Mouse (Mus musculus) stomach, embryonic 14.5 days (tissue): ENCODE results near the gene Tspan9. TPM values are rescaled to one million over a fixed set of nuclear protein-coding genes. Genes with fewer than 3 reads are reported as not detected.

ENCODE experiments used
- ATAC-seq: fragments of 200-750 bp; cut with Nextera tagmentation; 2 replicates; pipeline ENCODE4 v1.8.0; 2017; ENCODE audit warnings: low read depth, moderate TSS enrichment; ENCODE audit not compliant: insufficient number of reproducible peaks, insufficient read depth, low FRiP score
- H3K27ac ChIP-seq: fragments of 300-500 bp; sonication (generic); 2 replicates; pipeline ENCODE4 v1.5.1; 2014; ENCODE audit warnings: mild to moderate bottlenecking, low read length, moderate library complexity, mixed read lengths
- H3K27me3 ChIP-seq: fragments of 300-500 bp; sonication (generic); 2 replicates; pipeline ENCODE4 v1.6.1; 2014; ENCODE audit warnings: low read length, control low read depth, mixed read lengths; ENCODE audit not compliant: control insufficient read depth, insufficient read depth
- H3K36me3 ChIP-seq: fragments of 300-500 bp; sonication (generic); 2 replicates; pipeline ENCODE4 v1.6.1; 2014; ENCODE audit warnings: mild to moderate bottlenecking, control low read depth, low read length, moderate library complexity, mixed read lengths; ENCODE audit not compliant: control insufficient read depth, insufficient read depth
- H3K4me1 ChIP-seq: fragments of 300-500 bp; sonication (generic); 2 replicates; pipeline ENCODE4 v1.6.1; 2014; ENCODE audit warnings: low read length, control low read depth, mixed read lengths; ENCODE audit not compliant: control insufficient read depth, insufficient read depth
- H3K4me2 ChIP-seq: fragments of 300-500 bp; sonication (generic); replicated peaks from 2 replicates; pipeline ENCODE4 v1.6.1; 2014; ENCODE audit warnings: low read depth, low read length, control low read depth
- H3K4me3 ChIP-seq: fragments of 300-500 bp; sonication (generic); 2 replicates; pipeline ENCODE4 v1.5.1; 2014; ENCODE audit warnings: low read depth, low read length, control low read depth
- H3K9ac ChIP-seq: fragments of 300-500 bp; sonication (generic); replicated peaks from 2 replicates; pipeline ENCODE4 v1.6.1; 2014; ENCODE audit warnings: low read depth, mild to moderate bottlenecking, control low read depth, low read length, moderate library complexity, mixed read lengths
- H3K9me3 ChIP-seq: fragments of 300-500 bp; sonication (generic); 2 replicates; pipeline ENCODE4 v1.6.1; 2016; ENCODE audit warnings: low read depth, low read length, control low read depth; ENCODE audit not compliant: control insufficient read depth
- WGBS: fragments of 180-500 bp; shearing (Covaris S2); extraction: QIAGEN DNeasy Blood & Tissue Kit; methylation state at CpG from one replicate; pipeline ENCODE4 v1.1.7; 2014; 5-methylcytosine and 5-hydroxymethylcytosine counted together
- polyA plus RNA-seq: library from polyadenylated mRNA; unstranded; fragments of >200 nt; fragmentation: Nextera tagmentation; extraction: Ambion mirVana; gene quantifications from 2 replicates; pipeline ENCODE4 v1.2.1, GENCODE M21; 2014

The Tspan9 gene
- polyA plus RNA-seq, 1 experiment from 2014 or later = 124 TPM

- Histone ChIP-seq H3K4me1 (peaks cover 27% of the 10 kb centered on the region), H3K9me3 (no peaks in the 10 kb centered on the region), H3K27me3 (no peaks in the 10 kb centered on the region), H3K4me3 (no peak overlapping the region), H3K4me2 (no peak overlapping the region), H3K9ac (no peak overlapping the region), H3K36me3 (peaks cover 8% of the 10 kb centered on the region; the same call in 1 of the 2 replicates), H3K27ac (no peak overlapping the region)
- ATAC-seq = no peak
- whole genome bisulfite sequencing = 80% methylated on average over 4 of the region's 4 CpGs
Observed at GRCm38 (mm10) chr6:128130686-128131085, 12.7 kb downstream of the Tspan9 start.

GRCm38 (mm10) chr6:128129382-128129781 is 14.0 kb downstream of the Tspan9 start:
- Histone ChIP-seq H3K27me3 (no peaks in the 10 kb centered on the region), H3K9me3 (no peaks in the 10 kb centered on the region), H3K4me1 (peaks cover 20% of the 10 kb centered on the region), H3K4me3 (no peak overlapping the region), H3K27ac (no peak overlapping the region), H3K9ac (no peak overlapping the region), H3K4me2 (no peak overlapping the region), H3K36me3 (peaks cover 8% of the 10 kb centered on the region; the same call in 1 of the 2 replicates)
- ATAC-seq = no peak
- WGBS = 57% methylated on average over 5 of the region's 5 CpGs

- Histone ChIP-seq H3K36me3 (peaks cover 8% of the 10 kb centered on the region; the same call in 1 of the 2 replicates), H3K4me2 (no peak overlapping the region), H3K27ac (no peak overlapping the region), H3K27me3 (no peaks in the 10 kb centered on the region), H3K4me1 (peaks cover 10% of the 10 kb centered on the region; the same call in 1 of the 2 replicates), H3K9ac (no peak overlapping the region), H3K4me3 (no peak overlapping the region), H3K9me3 (no peaks in the 10 kb centered on the region)
- no peak for ATAC-seq
- WGBS = 74% methylated on average over 3 of the region's 3 CpGs
Observed at GRCm38 (mm10) chr6:128127312-128127711, 16.1 kb downstream of the Tspan9 start.

- no peaks in the 10 kb centered on the region for H3K27me3 ChIP-seq
- no peak overlapping the region for H3K9ac ChIP-seq
- WGBS = 81% methylated on average over 4 of the region's 4 CpGs
- H3K9me3 ChIP-seq = no peaks in the 10 kb centered on the region
- H3K4me2 ChIP-seq = no peak overlapping the region
- no peak overlapping the region for H3K27ac ChIP-seq
- no peak overlapping the region for H3K4me3 ChIP-seq
- H3K4me1 ChIP-seq = peaks cover 12% of the 10 kb centered on the region; the same call in 1 of the 2 replicates
- peaks cover 8% of the 10 kb centered on the region; the same call in 1 of the 2 replicates for H3K36me3 ChIP-seq
- ATAC-seq = no peak
Observed at GRCm38 (mm10) chr6:128126876-128127275, 16.5 kb downstream of the Tspan9 start.

GRCm38 (mm10) chr6:128125464-128125863 is 17.9 kb downstream of the Tspan9 start:
- 76% methylated on average over 3 of the region's 3 CpGs for WGBS

GRCm38 (mm10) chr6:128124222-128124971 is 19.0 kb downstream of the Tspan9 start:
- H3K4me1 ChIP-seq = peaks cover 11% of the 10 kb centered on the region; the same call in 1 of the 2 replicates
- no peaks in the 10 kb centered on the region for H3K9me3 ChIP-seq
- ATAC-seq = no peak
- no peak overlapping the region for H3K9ac ChIP-seq
- H3K4me2 ChIP-seq = no peak overlapping the region
- no peak overlapping the region for H3K4me3 ChIP-seq
- H3K36me3 ChIP-seq = peaks cover 8% of the 10 kb centered on the region; the same call in 1 of the 2 replicates
- WGBS = 55% methylated on average over 10 of the region's 10 CpGs
- H3K27ac ChIP-seq = no peak overlapping the region
- H3K27me3 ChIP-seq = no peaks in the 10 kb centered on the region

More at GRCm38 (mm10) chr6:128125464-128125863, 17.9 kb downstream of the Tspan9 start:
- no peak overlapping the region for H3K27ac ChIP-seq
- H3K4me1 ChIP-seq = peaks cover 11% of the 10 kb centered on the region; the same call in 1 of the 2 replicates
- no peak overlapping the region for H3K4me2 ChIP-seq
- no peaks in the 10 kb centered on the region for H3K27me3 ChIP-seq
- H3K4me3 ChIP-seq = no peak overlapping the region
- no peak for ATAC-seq
- H3K9ac ChIP-seq = no peak overlapping the region
- H3K36me3 ChIP-seq = peaks cover 8% of the 10 kb centered on the region; the same call in 1 of the 2 replicates
- no peaks in the 10 kb centered on the region for H3K9me3 ChIP-seq

GRCm38 (mm10) chr6:128122127-128122526 is 21.3 kb downstream of the Tspan9 start:
- 23% methylated on average over 5 of the region's 5 CpGs for WGBS
- no peak overlapping the region for H3K9ac ChIP-seq

GRCm38 (mm10) chr6:128121691-128122090 is 21.7 kb downstream of the Tspan9 start:
- peaks cover 18% of the 10 kb centered on the region for H3K4me1 ChIP-seq
- WGBS = 84% methylated on average over 5 of the region's 5 CpGs

More at GRCm38 (mm10) chr6:128122127-128122526, 21.3 kb downstream of the Tspan9 start:
- ATAC-seq = no peak
- peak overlapping the region; percentile 69; the same call in 1 of the 2 replicates for H3K27ac ChIP-seq
- no peaks in the 10 kb centered on the region for H3K27me3 ChIP-seq
- H3K4me2 ChIP-seq = no peak overlapping the region
- no peaks in the 10 kb centered on the region for H3K9me3 ChIP-seq
- peaks cover 2% of the 10 kb centered on the region; the same call in 1 of the 2 replicates for H3K36me3 ChIP-seq
- no peak overlapping the region for H3K4me3 ChIP-seq
- peaks cover 14% of the 10 kb centered on the region for H3K4me1 ChIP-seq

More at GRCm38 (mm10) chr6:128121691-128122090, 21.7 kb downstream of the Tspan9 start:
- Histone ChIP-seq H3K9ac (no peak overlapping the region), H3K27me3 (no peaks in the 10 kb centered on the region), H3K27ac (peak overlapping the region; percentile 69; the same call in 1 of the 2 replicates), H3K9me3 (no peaks in the 10 kb centered on the region), H3K36me3 (peaks cover 2% of the 10 kb centered on the region; the same call in 1 of the 2 replicates), H3K4me3 (no peak overlapping the region), H3K4me2 (no peak overlapping the region)
- ATAC-seq = no peak
